Mouse (Mus musculus) neural tube, embryonic 14.5 days (tissue): ENCODE results near the gene Hmgxb4. TPM values are rescaled to one million over a fixed set of nuclear protein-coding genes. Genes with fewer than 3 reads are reported as not detected.

Source experiments
- ATAC-seq: fragments of 200-750 bp; cut with Nextera tagmentation; 2 replicates; pipeline ENCODE4 v1.8.0; 2017; ENCODE audit warnings: low read depth, mild to moderate bottlenecking, moderate TSS enrichment, moderate library complexity
- H3K27ac ChIP-seq: fragments of 300-500 bp; sonication (generic); 2 replicates; pipeline ENCODE4 v1.5.1; 2014; ENCODE audit warnings: low read depth, mild to moderate bottlenecking, control low read depth, low read length, moderate library complexity, mixed read lengths
- H3K27me3 ChIP-seq: fragments of 300-500 bp; sonication (generic); 2 replicates; pipeline ENCODE4 v1.6.1; 2014; ENCODE audit warnings: low read length; ENCODE audit not compliant: control insufficient read depth, insufficient read depth
- H3K36me3 ChIP-seq: fragments of 300-500 bp; sonication (generic); 2 replicates; pipeline ENCODE4 v1.6.1; 2014; ENCODE audit warnings: low read length, mixed read lengths; ENCODE audit not compliant: control insufficient read depth, insufficient read depth
- H3K4me1 ChIP-seq: fragments of 300-500 bp; sonication (generic); 2 replicates; pipeline ENCODE4 v1.6.1; 2014; ENCODE audit warnings: low read length; ENCODE audit not compliant: control insufficient read depth, insufficient read depth
- H3K4me2 ChIP-seq: fragments of 300-500 bp; sonication (generic); 2 replicates; pipeline ENCODE4 v1.6.1; 2014; ENCODE audit warnings: mild to moderate bottlenecking, low read depth, low read length, control low read depth
- H3K4me3 ChIP-seq: fragments of 300-500 bp; sonication (generic); 2 replicates; pipeline ENCODE4 v1.5.1; 2014; ENCODE audit warnings: low read depth, low read length, control low read depth, mixed read lengths
- H3K9ac ChIP-seq: fragments of 300-500 bp; sonication (generic); replicated peaks from 2 replicates; pipeline ENCODE4 v1.6.1; 2014; ENCODE audit warnings: low read depth, mild to moderate bottlenecking, control low read depth, low read length, mixed read lengths
- H3K9me3 ChIP-seq: fragments of 300-500 bp; sonication (generic); 2 replicates; pipeline ENCODE4 v1.6.1; 2016; ENCODE audit warnings: low read length; ENCODE audit not compliant: control insufficient read depth
- WGBS: fragments of 180-500 bp; shearing (Covaris S2); extraction: QIAGEN DNeasy Blood & Tissue Kit; methylation state at CpG from one replicate; pipeline ENCODE4 v1.1.7; 2014; 5-methylcytosine and 5-hydroxymethylcytosine counted together
- polyA plus RNA-seq: library from polyadenylated mRNA; unstranded; fragments of >200 nt; fragmentation: Nextera tagmentation; extraction: Ambion mirVana; gene quantifications from 2 replicates; pipeline ENCODE4 v1.2.1, GENCODE M21; 2014

Gene Hmgxb4
- polyA plus RNA-seq, 1 experiment from 2014 or later, result 49.2 TPM

DNA sequence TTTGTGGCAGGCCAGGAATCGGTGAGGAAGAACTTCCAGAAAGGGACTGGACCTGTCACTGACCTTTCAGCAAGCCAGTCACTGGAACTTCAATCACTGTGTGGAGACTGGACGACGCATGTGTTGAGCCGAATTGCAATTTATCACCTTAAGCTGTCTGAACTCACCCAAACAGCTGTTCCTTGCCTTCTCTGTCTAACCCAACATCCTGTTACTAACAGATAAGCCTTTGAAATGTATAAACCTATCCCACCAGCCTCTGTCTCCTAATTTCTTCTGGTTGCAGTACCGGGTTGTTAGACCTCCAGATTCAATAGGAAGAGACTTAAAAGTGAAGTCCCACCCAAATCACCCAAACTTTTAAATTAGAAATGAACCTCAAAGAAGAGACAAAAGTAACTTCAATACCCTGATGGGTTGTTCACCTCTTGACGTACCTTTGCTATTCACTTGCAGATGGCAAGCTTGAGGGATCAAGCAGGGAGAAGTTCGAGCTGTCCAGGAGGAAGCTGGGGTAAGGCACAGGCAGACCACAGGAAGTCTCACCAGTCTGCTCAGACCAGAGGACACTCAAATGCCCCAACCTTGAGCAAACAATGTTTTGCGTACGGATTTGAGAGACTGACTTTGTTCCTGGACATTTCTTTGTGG lies 13.0 kb upstream of the Hmgxb4 start:
- no peak overlapping the region for H3K9ac ChIP-seq
- no peaks in the 10 kb centered on the region for H3K36me3 ChIP-seq
- no peak overlapping the region for H3K4me2 ChIP-seq
- H3K27me3 ChIP-seq, result no peaks in the 10 kb centered on the region
- H3K4me3 ChIP-seq, result no peak overlapping the region
- WGBS, result 53% methylated on average over 9 of the region's 9 CpGs
- no peaks in the 10 kb centered on the region for H3K9me3 ChIP-seq
- ATAC-seq, result 0 out of 2 replicates have a peak, but pooled peaks have one; percentile 45
- no peaks in the 10 kb centered on the region for H3K4me1 ChIP-seq
- no peak overlapping the region for H3K27ac ChIP-seq

DNA sequence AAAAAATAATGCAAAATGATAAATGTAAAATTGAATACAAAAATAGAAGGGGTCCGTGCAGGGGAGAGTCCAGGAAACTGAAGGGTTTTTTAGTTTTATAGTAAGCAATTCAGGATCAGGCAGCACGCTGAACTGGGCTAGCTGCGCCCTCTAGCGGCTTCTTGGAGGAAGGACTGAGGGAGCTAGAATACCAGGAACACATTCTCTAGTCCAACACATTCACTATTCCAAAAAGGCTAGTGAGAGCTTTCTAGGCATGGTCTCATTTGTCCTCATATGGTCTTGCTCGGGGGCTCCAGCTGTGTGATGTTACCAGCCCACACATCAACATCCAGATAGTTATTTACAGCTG lies 12.5 kb upstream of the Hmgxb4 start:
- WGBS, result 6% methylated on average over 5 of the region's 5 CpGs
- Histone ChIP-seq H3K27me3 (no peaks in the 10 kb centered on the region), H3K4me3 (no peak overlapping the region), H3K4me1 (no peaks in the 10 kb centered on the region), H3K9me3 (no peaks in the 10 kb centered on the region), H3K4me2 (no peak overlapping the region), H3K9ac (no peak overlapping the region), H3K36me3 (no peaks in the 10 kb centered on the region), H3K27ac (no peak overlapping the region)
- peak; percentile 68; the same call in 1 of the 2 replicates for ATAC-seq

DNA sequence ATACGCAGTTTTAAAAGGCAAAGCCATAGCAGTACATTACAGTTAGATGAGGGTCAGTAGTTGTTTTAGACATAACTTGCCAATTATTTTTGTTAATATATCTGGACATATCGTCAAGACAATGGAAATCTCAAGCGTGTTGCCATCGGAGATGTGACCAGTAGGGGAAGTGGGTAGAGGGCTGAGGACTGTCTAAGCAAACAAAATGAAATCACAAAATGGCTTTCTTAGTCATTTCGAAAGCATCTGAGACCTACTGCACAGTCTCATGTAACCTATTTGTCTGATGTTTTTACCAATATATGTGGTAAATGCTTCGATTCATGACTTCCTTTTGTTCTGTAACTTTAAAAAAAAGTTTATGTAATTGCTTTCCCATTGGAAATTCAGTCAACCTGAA lies 11.3 kb upstream of the Hmgxb4 start:
- H3K9ac ChIP-seq, result no peak overlapping the region
- H3K4me2 ChIP-seq, result no peak overlapping the region
- H3K9me3 ChIP-seq, result no peaks in the 10 kb centered on the region
- H3K27ac ChIP-seq, result no peak overlapping the region
- ATAC-seq, result no peak
- H3K4me3 ChIP-seq, result no peak overlapping the region
- H3K4me1 ChIP-seq, result no peaks in the 10 kb centered on the region
- no peaks in the 10 kb centered on the region for H3K36me3 ChIP-seq
- WGBS, result 91% methylated on average over 6 of the region's 6 CpGs
- H3K27me3 ChIP-seq, result no peaks in the 10 kb centered on the region

DNA sequence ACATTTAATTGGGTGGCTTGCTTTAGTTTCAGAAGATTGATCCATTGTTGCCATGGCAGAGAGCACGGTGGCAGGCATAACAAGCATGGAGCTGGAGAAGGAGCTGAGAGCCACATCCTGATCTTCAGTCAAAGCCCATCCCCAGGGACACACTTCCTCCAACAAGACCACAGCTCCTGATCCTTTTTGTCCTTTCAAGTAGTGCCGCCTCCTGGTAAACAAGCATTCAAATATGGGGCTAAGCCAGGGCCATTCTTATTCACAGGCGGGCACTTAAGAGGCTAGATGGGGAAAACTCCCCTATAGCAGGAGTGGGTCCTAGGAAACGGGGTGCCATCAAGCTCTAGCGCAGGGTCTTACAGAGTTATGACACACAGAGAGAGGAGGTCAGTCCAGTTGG lies 5.7 kb upstream of the Hmgxb4 start:
- no peak overlapping the region for H3K4me3 ChIP-seq
- H3K9ac ChIP-seq, result no peak overlapping the region
- WGBS, result 89% methylated on average over 5 of the region's 5 CpGs
- no peaks in the 10 kb centered on the region for H3K4me1 ChIP-seq
- no peaks in the 10 kb centered on the region for H3K9me3 ChIP-seq
- no peaks in the 10 kb centered on the region for H3K36me3 ChIP-seq
- no peak overlapping the region for H3K4me2 ChIP-seq
- H3K27ac ChIP-seq, result no peak overlapping the region
- ATAC-seq, result no peak
- no peaks in the 10 kb centered on the region for H3K27me3 ChIP-seq

DNA sequence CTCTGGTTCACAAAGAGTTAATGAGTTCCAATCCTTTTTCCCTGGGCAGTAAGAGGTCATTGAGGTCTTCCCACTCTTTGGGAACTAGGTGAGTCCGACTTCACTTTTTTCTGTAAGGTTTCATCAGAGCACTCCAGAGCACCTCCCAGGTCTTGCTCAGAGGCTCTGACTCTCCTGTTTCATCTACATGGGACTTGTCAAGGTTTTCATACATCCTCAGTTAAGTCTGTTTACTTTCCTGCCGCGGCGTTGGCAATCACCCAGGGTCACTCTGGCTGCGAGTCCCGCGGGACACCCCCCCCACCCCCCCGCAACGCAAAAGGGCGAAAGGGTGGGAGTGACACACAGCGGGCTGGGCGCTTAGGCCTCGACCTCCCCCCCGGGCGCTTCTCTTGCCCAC lies 3.1 kb upstream of the Hmgxb4 start:
- Histone ChIP-seq H3K27ac (no peak overlapping the region), H3K4me2 (no peak overlapping the region), H3K36me3 (no peaks in the 10 kb centered on the region), H3K9me3 (no peaks in the 10 kb centered on the region), H3K4me1 (peaks cover 4% of the 10 kb centered on the region; the same call in 1 of the 2 replicates), H3K4me3 (no peak overlapping the region), H3K9ac (no peak overlapping the region), H3K27me3 (no peaks in the 10 kb centered on the region)
- no peak for ATAC-seq
- 28% methylated on average over 15 of the region's 15 CpGs for WGBS

DNA sequence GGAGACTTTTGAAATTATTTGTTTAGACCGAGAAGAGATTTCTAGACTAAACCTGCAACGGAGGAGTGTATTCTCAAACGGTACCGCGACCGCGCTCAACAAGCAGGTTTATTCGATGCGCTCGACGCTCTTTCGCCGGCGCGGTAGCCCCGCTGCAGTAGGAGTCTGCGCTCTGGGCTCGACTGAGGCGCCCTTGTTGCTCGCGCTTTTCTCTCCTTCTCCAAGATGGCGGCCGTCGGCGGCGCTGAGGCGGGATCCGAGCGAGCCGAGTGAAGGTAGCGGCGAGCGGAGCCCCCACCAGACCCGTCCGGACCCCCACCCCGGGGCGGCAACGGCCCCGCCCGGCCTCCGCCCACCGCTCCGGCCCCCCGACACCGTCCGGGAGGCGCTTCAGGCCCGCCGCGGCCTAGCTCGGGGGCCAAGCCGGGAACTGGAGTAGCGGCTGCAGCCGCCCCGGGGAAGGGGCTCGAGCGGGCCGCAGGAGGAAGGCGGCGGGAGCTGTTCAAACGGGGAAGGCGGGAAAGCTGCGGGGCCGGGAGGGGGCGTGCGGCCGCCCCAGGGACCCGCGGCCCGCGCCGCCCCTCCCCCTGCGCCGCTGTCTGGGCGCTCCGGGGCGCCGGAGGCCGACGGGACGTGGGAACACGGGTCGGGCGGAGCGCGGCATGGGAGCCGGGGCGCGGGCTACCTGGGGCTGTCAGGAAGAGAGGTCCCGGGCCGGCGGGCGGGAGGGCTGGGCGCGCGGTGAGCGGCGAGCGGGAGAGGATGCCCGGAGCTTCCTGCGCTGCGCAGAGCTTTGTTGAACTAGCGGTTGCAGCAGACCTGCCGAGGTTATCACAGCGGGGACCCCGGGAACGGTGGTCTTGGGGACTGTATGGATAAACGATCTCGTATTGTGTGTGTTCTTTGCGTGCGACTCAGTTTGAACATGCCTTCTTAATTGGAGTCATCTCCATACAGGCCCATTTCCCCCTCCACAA lies 607 bp downstream of the Hmgxb4 start:
- Histone ChIP-seq H3K9ac (peak overlapping the region; percentile 92), H3K36me3 (no peaks in the 10 kb centered on the region), H3K27me3 (no peaks in the 10 kb centered on the region), H3K4me3 (peak overlapping the region; percentile 71), H3K27ac (peak overlapping the region; percentile 92), H3K4me2 (peak overlapping the region; percentile 62), H3K9me3 (no peaks in the 10 kb centered on the region), H3K4me1 (peaks cover 4% of the 10 kb centered on the region; the same call in 1 of the 2 replicates)
- peak; percentile 96 for ATAC-seq
- WGBS, result under 1% methylated on average over 82 of the region's 111 CpGs

DNA sequence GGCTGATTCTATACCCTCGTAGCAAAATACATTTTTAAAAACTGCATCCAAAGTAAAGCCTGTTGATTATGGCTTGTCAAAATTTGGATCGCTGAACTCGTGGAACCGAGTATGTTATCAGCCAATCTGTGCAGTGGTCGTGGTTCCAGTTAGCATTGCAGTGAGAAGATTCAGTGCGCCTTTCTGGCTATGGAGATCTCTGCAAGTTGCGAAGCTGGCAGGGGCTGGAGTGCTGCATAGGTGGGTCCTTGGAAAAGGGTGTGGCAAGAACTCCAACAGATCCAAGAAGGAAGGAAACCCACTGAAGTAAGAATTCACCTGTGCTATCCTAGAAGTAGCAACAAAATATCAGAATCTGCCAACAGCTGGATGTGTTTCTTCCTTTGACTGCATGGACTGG lies 1.4 kb downstream of the Hmgxb4 start:
- Histone ChIP-seq H3K4me2 (peak overlapping the region; percentile 62), H3K9me3 (no peaks in the 10 kb centered on the region), H3K4me1 (peaks cover 4% of the 10 kb centered on the region; the same call in 1 of the 2 replicates), H3K36me3 (peaks cover 2% of the 10 kb centered on the region), H3K4me3 (peak overlapping the region; percentile 71), H3K27me3 (no peaks in the 10 kb centered on the region), H3K27ac (no peak overlapping the region), H3K9ac (peak overlapping the region; percentile 92; the same call in 1 of the 2 replicates)
- ATAC-seq, result peak; percentile 15; the same call in 1 of the 2 replicates
- 4% methylated on average over 7 of the region's 7 CpGs for WGBS

DNA sequence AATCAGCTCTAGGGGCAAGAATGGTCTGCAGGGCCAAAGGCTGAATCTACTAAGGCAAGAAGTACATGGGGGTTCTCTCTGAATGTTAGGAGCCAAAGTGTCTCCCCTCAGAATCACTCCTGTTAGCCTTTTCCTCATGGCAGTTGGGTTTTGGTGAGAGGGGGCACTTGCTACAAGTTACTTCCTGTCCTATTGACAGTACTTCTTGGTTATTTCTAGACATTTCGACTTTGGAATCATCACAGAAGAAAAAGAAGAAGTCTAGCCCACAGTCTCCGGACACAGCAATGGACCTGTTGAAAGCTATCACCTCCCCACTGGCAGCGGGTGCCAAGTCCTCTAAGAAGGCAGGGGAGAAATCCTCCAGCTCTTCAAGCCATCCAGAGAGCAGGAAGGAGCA lies 7.3 kb downstream of the Hmgxb4 start:
- Histone ChIP-seq H3K9ac (no peak overlapping the region), H3K4me3 (no peak overlapping the region), H3K27me3 (no peaks in the 10 kb centered on the region), H3K9me3 (no peaks in the 10 kb centered on the region), H3K4me1 (no peaks in the 10 kb centered on the region), H3K4me2 (no peak overlapping the region), H3K36me3 (peaks cover 29% of the 10 kb centered on the region), H3K27ac (no peak overlapping the region)
- WGBS, result 95% methylated on average over 3 of the region's 3 CpGs
- no peak for ATAC-seq

DNA sequence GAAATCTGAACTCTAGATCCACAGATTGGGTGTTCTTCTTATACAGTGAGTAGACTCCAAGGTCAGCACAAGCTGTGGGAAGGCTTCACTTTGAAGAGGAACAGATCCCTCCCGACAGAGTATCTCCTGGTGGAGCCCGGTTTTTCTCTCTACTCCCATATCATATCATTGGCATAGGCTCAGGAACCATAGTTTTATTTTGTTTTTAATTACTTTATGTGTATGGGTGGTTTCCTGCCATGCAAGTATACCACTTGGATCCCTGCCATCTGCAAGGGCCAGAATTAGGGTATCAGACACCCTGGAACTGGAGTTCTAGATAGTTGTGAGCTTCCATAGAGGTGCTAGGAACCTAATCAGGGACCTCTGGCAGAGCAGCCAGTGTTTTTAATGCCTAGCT lies 15.7 kb downstream of the Hmgxb4 start:
- Histone ChIP-seq H3K4me1 (no peaks in the 10 kb centered on the region), H3K4me3 (no peak overlapping the region), H3K4me2 (no peak overlapping the region), H3K27me3 (no peaks in the 10 kb centered on the region), H3K27ac (no peak overlapping the region), H3K36me3 (peaks cover 8% of the 10 kb centered on the region; the same call in 1 of the 2 replicates), H3K9me3 (no peaks in the 10 kb centered on the region), H3K9ac (no peak overlapping the region)
- 99% methylated on average over 2 of the region's 2 CpGs for WGBS
- ATAC-seq, result no peak
